Mouse (Mus musculus): ENCODE measurements around the gene Ubfd1. TPM values are rescaled to one million over a fixed set of nuclear protein-coding genes. Genes with fewer than 3 reads are reported as not detected.

Ubfd1 gene
- polyA plus RNA-seq, 1 experiment from 2014 or later, result 94.6 TPM

DNA sequence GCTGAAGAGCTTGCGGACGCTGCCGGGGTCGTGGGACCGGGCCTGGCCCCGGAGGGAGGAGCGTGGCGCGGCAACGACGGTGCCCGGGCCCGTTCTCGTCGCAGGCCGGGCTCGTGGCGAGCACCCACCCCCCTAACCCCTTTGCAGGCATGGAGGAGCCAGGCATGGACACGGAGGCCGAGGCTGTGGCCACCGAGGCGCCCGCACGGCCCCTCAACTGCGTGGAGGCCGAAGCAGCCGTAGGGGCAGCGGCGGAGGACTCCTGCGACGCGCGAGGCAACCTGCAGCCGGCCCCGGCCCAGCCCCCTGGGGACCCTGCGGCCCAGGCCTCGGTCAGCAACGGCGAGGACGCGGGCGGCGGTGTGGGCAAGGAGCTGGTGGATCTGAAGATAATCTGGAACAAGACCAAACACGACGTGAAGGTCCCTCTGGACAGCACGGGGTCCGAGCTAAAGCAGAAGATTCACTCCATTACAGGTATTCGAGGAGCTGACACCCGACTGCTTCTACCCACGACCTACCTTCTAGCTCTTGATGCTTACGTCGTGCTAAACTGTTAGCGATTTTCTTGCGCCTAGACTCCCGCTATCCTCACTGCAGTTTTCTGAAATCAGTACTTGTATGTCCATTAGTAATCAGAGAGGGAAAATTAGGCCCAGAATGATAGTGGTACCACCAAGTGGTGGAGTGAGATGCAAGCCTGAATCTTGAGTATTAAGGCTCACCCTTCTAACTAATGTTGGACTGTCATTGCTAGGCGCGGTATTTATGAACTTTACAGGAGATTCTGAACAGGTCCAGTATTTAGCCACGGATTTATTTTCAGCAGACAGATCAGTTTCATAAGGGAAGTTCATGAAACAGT, 774 bp downstream of the Ubfd1 start:
- no peak for DNase-seq (ENCODE audit: low spot score, missing footprints)
- 2% methylated on average over 52 of the region's 58 CpGs for WGBS

DNA sequence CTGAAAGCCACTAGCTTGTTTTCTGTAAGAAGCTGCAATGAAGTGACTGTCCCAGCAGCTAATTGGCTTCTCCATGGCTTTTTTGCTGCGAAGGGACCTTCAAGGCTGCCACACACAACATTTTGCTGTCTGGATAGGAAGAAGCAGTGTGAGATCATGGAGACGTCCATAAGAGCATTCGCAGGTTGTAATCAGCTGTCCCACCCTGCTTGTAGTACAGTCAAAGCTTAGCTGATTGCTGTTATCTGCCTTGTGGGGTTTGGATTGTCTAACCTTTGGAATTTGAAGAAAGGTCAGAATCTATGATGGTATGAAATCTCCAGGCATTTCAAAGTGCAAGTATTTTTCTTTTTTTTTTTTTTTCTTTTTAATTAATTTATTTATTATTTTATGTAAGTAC, 7.4 kb downstream of the Ubfd1 start:
- H3K4me1 ChIP-seq (ENCODE audit: control insufficient read depth, insufficient read depth, low read length), result no peaks in the 10 kb centered on the region
- WGBS, result 92% methylated on average over 3 of the region's 3 CpGs
- peaks cover 30% of the 10 kb centered on the region for H3K36me3 ChIP-seq (ENCODE audit: control insufficient read depth, insufficient read depth, low read length)
- no peaks in the 10 kb centered on the region for H3K27me3 ChIP-seq (ENCODE audit: control insufficient read depth, insufficient read depth, low read length)
- ATAC-seq (ENCODE audit: low FRiP score), result no peak
- no peak overlapping the region for H3K27ac ChIP-seq (ENCODE audit: low read depth, low read length)
- H3K4me2 ChIP-seq, result no peak overlapping the region
- H3K9me3 ChIP-seq (ENCODE audit: control insufficient read depth, low read length), result no peaks in the 10 kb centered on the region
- no peak overlapping the region for H3K4me3 ChIP-seq (ENCODE audit: low read depth, low read length)
- no peak for DNase-seq (ENCODE audit: low spot score, missing footprints)
- no peak overlapping the region for H3K9ac ChIP-seq (ENCODE audit: low read length)

More for the DNA sequence above, 774 bp downstream of the Ubfd1 start:
- no peak; the same call in none of the 2 replicates for ATAC-seq (ENCODE audit: low FRiP score)
- H3K36me3 ChIP-seq (ENCODE audit: control insufficient read depth, insufficient read depth, low read length), result peaks cover 15% of the 10 kb centered on the region
- peak overlapping the region; percentile 97 for H3K9ac ChIP-seq (ENCODE audit: low read length)
- peak overlapping the region; percentile 87 for H3K27ac ChIP-seq (ENCODE audit: low read depth, low read length)
- peak overlapping the region; percentile 90 for H3K4me2 ChIP-seq
- no peaks in the 10 kb centered on the region for H3K9me3 ChIP-seq (ENCODE audit: control insufficient read depth, low read length)
- peak overlapping the region; percentile 86 for H3K4me3 ChIP-seq (ENCODE audit: low read depth, low read length)
- no peaks in the 10 kb centered on the region for H3K27me3 ChIP-seq (ENCODE audit: control insufficient read depth, insufficient read depth, low read length)
- peaks cover 18% of the 10 kb centered on the region for H3K4me1 ChIP-seq (ENCODE audit: control insufficient read depth, insufficient read depth, low read length)

DNA sequence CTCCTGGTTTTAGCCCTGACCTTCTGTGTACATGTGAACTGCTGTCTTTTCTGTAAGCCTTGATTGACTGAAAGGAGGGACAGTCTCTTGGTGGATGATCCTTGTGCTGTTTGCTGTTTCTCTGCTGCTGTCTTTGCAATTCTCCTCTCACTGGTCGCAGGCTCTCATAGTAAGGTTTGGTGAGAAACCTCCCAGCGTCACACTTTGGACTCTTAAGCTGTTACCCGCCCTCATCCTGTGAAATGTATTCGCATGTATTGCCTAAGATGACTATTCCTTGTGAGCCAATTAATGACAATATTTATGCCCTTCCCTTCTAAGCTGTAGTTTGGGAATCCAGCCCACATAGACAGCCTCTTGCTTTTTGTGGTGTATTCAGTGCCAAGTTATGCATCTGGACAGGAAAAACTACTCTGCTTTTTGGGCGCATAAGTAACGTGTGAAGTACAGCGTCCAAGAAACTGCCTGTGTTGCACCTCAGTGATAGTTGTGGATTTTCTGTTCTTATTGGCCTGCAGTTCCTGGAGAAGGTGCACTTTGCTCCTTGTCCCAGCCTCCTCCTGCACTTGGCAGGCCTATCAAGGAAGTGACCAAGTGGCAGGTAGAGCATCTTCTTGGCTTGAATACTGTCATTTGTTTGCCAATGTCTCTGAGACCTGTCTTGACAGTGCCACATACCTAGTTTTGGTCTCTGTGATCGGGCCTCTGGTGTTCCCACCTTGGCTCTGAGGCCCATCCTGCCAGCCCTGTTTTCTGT, 13.0 kb downstream of the Ubfd1 start:
- no peaks in the 10 kb centered on the region for H3K27me3 ChIP-seq (ENCODE audit: control insufficient read depth, insufficient read depth, low read length)
- DNase-seq (ENCODE audit: low spot score, missing footprints) (peak; percentile 60), ATAC-seq (ENCODE audit: low FRiP score) (no peak)
- no peaks in the 10 kb centered on the region for H3K9me3 ChIP-seq (ENCODE audit: control insufficient read depth, low read length)
- no peak overlapping the region for H3K27ac ChIP-seq (ENCODE audit: low read depth, low read length)
- WGBS, result 95% methylated on average over 8 of the region's 8 CpGs
- no peaks in the 10 kb centered on the region for H3K4me1 ChIP-seq (ENCODE audit: control insufficient read depth, insufficient read depth, low read length)
- H3K4me3 ChIP-seq (ENCODE audit: low read depth, low read length), result no peak overlapping the region
- H3K36me3 ChIP-seq (ENCODE audit: control insufficient read depth, insufficient read depth, low read length), result peaks cover 22% of the 10 kb centered on the region
- no peak overlapping the region for H3K4me2 ChIP-seq
- H3K9ac ChIP-seq (ENCODE audit: low read length), result no peak overlapping the region

DNA sequence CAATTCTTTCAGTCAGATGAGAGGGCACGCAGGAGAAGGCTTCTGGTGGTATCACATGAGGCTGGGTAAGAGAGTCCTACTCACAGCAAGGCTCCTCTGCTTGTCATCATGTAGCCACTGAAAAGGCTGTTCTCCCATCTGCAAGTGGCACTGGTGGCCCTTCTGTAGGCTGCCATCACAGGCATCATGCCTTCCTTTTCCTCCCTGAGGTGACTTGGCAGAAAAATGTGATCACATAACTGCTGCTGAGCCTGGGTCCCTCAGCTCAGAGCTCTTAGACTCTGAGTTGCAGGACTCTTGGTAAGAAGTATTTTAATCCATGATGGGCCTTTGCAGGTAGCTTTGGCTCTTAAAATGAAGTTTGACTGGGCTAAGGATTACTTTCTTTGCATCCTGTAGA, 14.1 kb downstream of the Ubfd1 start:
- H3K36me3 ChIP-seq (ENCODE audit: control insufficient read depth, insufficient read depth, low read length), result peaks cover 19% of the 10 kb centered on the region
- no peaks in the 10 kb centered on the region for H3K27me3 ChIP-seq (ENCODE audit: control insufficient read depth, insufficient read depth, low read length)
- H3K9ac ChIP-seq (ENCODE audit: low read length), result no peak overlapping the region
- no peak overlapping the region for H3K4me3 ChIP-seq (ENCODE audit: low read depth, low read length)
- ATAC-seq (ENCODE audit: low FRiP score) (no peak), DNase-seq (ENCODE audit: low spot score, missing footprints) (no peak)
- H3K4me2 ChIP-seq, result no peak overlapping the region
- 91% methylated on average over 1 of the region's 1 CpGs for WGBS
- no peaks in the 10 kb centered on the region for H3K9me3 ChIP-seq (ENCODE audit: control insufficient read depth, low read length)
- no peak overlapping the region for H3K27ac ChIP-seq (ENCODE audit: low read depth, low read length)
- no peaks in the 10 kb centered on the region for H3K4me1 ChIP-seq (ENCODE audit: control insufficient read depth, insufficient read depth, low read length)

DNA sequence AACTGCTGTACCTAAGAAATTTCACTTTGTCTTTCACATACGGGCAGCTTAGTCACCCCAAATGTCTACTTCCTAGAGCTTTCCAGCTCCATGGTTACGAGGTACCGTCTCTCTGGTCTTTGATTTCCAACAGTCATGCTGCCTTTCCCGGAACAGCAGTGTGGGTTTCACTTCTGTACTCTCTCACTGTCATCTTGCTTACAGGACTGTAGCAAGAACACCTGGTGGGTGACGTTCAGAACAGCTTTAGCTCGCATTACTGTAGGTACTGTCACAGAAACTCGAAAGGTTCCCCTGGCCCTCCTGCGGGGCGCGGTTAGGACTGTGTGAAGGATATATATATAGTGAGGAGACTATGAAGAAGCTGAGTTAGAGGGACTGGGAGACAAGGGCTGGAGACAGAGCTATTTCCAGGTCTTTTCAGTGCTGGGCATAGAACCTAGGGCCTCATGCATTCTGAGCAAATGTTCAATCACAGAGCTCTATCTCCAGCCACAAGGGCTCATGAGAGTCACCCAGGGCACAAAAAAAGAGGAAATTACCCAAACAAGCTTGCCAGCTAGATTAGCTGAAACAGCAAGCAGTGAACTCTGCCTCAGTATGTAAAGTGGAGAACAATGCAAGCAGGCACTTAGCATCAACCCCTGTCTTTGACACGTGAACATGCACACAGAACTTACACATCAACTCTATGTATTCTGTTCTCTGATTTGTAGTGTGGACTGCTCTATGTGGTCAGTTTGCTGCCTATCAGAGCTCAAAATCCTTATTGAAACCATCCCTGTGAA, 20.4 kb downstream of the Ubfd1 start:
- Histone ChIP-seq H3K9me3 (ENCODE audit: control insufficient read depth, low read length) (no peaks in the 10 kb centered on the region), H3K4me2 (no peak overlapping the region), H3K27me3 (ENCODE audit: control insufficient read depth, insufficient read depth, low read length) (no peaks in the 10 kb centered on the region), H3K36me3 (ENCODE audit: control insufficient read depth, insufficient read depth, low read length) (peaks cover 17% of the 10 kb centered on the region), H3K27ac (ENCODE audit: low read depth, low read length) (no peak overlapping the region), H3K4me1 (ENCODE audit: control insufficient read depth, insufficient read depth, low read length) (no peaks in the 10 kb centered on the region), H3K4me3 (ENCODE audit: low read depth, low read length) (no peak overlapping the region), H3K9ac (ENCODE audit: low read length) (no peak overlapping the region)
- DNase-seq (ENCODE audit: low spot score, missing footprints), result peak; percentile 81
- 92% methylated on average over 11 of the region's 11 CpGs for WGBS
- ATAC-seq (ENCODE audit: low FRiP score), result no peak

DNA sequence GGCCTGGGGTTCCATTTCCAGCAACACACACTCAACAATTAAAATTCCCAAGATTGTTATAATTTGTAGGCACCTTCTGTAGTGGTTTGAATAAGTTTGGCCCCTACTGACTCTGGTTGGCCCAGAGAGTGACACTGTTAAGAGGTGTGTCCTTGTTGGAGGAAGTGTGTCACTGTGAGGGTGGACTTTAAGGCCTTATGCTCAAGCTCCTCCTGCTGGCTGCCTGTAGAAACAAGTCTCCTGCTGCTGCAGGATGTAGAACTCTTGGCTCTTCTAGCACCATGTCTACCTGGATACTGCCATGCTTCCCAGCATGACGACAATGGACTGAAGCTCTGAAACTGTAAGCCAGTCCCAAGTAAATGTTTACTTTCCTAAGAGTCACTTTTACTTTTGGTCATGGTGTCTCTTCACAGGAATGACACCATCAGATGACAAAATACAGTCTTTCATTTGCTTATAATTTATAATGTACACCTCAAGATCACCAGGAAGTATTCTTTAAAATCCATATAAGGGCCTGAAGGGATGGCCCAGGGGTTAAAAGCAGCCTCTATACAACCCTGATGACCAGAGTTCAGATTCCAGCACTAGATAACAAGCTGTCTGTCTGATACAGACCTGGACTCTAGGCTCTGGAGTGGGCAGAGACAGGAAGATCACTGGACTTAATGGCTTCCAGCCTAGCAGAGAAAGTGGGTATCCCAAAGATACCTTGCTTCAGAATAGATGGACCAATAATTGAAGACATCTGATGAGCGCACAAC, 27.8 kb downstream of the Ubfd1 start:
- H3K4me1 ChIP-seq (ENCODE audit: control insufficient read depth, insufficient read depth, low read length), result no peaks in the 10 kb centered on the region
- no peaks in the 10 kb centered on the region for H3K9me3 ChIP-seq (ENCODE audit: control insufficient read depth, low read length)
- no peak overlapping the region for H3K27ac ChIP-seq (ENCODE audit: low read depth, low read length)
- WGBS, result 94% methylated on average over 2 of the region's 2 CpGs
- no peak overlapping the region for H3K4me3 ChIP-seq (ENCODE audit: low read depth, low read length)
- no peak overlapping the region for H3K4me2 ChIP-seq
- ATAC-seq (ENCODE audit: low FRiP score) (no peak), DNase-seq (ENCODE audit: low spot score, missing footprints) (peak; percentile 74)
- H3K36me3 ChIP-seq (ENCODE audit: control insufficient read depth, insufficient read depth, low read length), result peaks cover 28% of the 10 kb centered on the region
- H3K27me3 ChIP-seq (ENCODE audit: control insufficient read depth, insufficient read depth, low read length), result no peaks in the 10 kb centered on the region
- no peak overlapping the region for H3K9ac ChIP-seq (ENCODE audit: low read length)

DNA sequence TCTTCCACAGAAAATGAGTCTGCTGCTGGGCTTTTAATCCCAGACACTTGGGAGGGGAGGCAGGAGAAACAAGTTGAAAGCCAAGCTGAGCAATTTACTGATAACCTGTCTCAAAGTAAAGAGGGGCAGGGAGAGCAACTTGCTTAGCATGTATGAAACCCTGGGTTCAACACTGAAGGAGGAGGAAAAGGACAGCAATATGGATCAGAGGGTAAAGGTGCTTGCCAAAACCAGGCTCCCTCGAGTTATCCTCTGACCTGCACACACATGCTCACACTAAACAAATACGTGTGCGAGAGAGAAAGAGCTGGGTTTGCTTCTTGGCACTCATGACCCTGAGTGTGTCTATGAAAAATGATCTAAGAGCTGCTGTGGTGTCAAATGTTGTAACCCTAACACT, 31.0 kb downstream of the Ubfd1 start:
- DNase-seq (ENCODE audit: low spot score, missing footprints) (no peak), ATAC-seq (ENCODE audit: low FRiP score) (no peak)
- no peaks in the 10 kb centered on the region for H3K9me3 ChIP-seq (ENCODE audit: control insufficient read depth, low read length)
- no peak overlapping the region for H3K4me3 ChIP-seq (ENCODE audit: low read depth, low read length)
- H3K9ac ChIP-seq (ENCODE audit: low read length), result no peak overlapping the region
- WGBS, result 98% methylated on average over 3 of the region's 3 CpGs
- H3K4me2 ChIP-seq, result no peak overlapping the region
- no peaks in the 10 kb centered on the region for H3K27me3 ChIP-seq (ENCODE audit: control insufficient read depth, insufficient read depth, low read length)
- no peak overlapping the region for H3K27ac ChIP-seq (ENCODE audit: low read depth, low read length)
- H3K4me1 ChIP-seq (ENCODE audit: control insufficient read depth, insufficient read depth, low read length), result peaks cover 9% of the 10 kb centered on the region; the same call in 1 of the 2 replicates
- peaks cover 12% of the 10 kb centered on the region for H3K36me3 ChIP-seq (ENCODE audit: control insufficient read depth, insufficient read depth, low read length)

DNA sequence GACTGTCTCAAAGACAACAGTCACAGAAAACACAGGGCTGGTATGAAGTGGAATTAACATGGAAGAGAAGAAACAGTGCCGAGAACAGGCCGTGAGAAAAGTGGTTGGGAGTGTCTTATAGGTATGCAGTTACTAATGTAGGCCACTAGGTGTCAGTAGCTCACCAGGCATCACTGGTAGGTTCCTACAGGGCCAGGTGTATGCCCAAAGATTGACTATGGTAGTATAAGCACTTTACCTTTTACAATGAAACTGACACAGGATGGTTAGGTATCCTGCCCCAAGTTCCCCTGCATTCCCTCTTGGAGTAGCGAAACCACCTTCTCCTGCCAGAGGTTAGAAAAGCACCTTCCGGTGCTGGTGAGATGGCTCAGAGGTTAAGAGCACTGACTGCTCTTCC, 32.2 kb downstream of the Ubfd1 start:
- H3K4me1 ChIP-seq (ENCODE audit: control insufficient read depth, insufficient read depth, low read length), result peaks cover 9% of the 10 kb centered on the region; the same call in 1 of the 2 replicates
- H3K27me3 ChIP-seq (ENCODE audit: control insufficient read depth, insufficient read depth, low read length), result no peaks in the 10 kb centered on the region
- no peak overlapping the region for H3K9ac ChIP-seq (ENCODE audit: low read length)
- peak; percentile 87 for DNase-seq (ENCODE audit: low spot score, missing footprints)
- peaks cover 12% of the 10 kb centered on the region for H3K36me3 ChIP-seq (ENCODE audit: control insufficient read depth, insufficient read depth, low read length)
- no peaks in the 10 kb centered on the region for H3K9me3 ChIP-seq (ENCODE audit: control insufficient read depth, low read length)
- H3K27ac ChIP-seq (ENCODE audit: low read depth, low read length), result no peak overlapping the region
- no peak overlapping the region for H3K4me3 ChIP-seq (ENCODE audit: low read depth, low read length)
- no peak overlapping the region for H3K4me2 ChIP-seq
- ATAC-seq (ENCODE audit: low FRiP score), result no peak
- 74% methylated on average over 4 of the region's 4 CpGs for WGBS
